Mouse (Mus musculus) CH12.LX (cell line): ENCODE results near the gene Gm32742. TPM values are rescaled to one million over a fixed set of nuclear protein-coding genes. Genes with fewer than 3 reads are reported as not detected.

Source experiments
- DNase-seq: peaks from one replicate; pipeline ENCODE4 v3.0.0-alpha.2; 2013; ENCODE audit errors: extremely low read depth
- H3K27ac ChIP-seq: 2 replicates; pipeline ENCODE4 v1.5.1; 2012; ENCODE audit warnings: low read depth, mild to moderate bottlenecking, control low read depth, moderate library complexity; ENCODE audit not compliant: insufficient read depth
- H3K27me3 ChIP-seq: replicated peaks from 2 replicates; pipeline ENCODE3; 2012; ENCODE audit warnings: inconsistent platforms
- H3K36me3 ChIP-seq, 2 experiments: replicated peaks in 1 of 2; 2 replicates each; pipeline versions ENCODE3 to v1.6.1; 2012; ENCODE audit warnings: inconsistent platforms in 1 of 2, low read length in 1 of 2, mild to moderate bottlenecking in 1 of 2, mixed read lengths in 1 of 2, moderate library complexity in 1 of 2; ENCODE audit not compliant: control insufficient read depth in 1 of 2, insufficient read depth in 1 of 2
- H3K4me1 ChIP-seq, 2 experiments: 2 replicates each; pipeline ENCODE4 v1.6.1; 2012; ENCODE audit warnings: inconsistent platforms in 1 of 2, moderate library complexity in 1 of 2; ENCODE audit not compliant: insufficient read depth in 2 of 2, control insufficient read depth in 1 of 2
- H3K4me2 ChIP-seq: 2 replicates; pipeline ENCODE4 v1.6.1; 2012; ENCODE audit warnings: low read depth, mild to moderate bottlenecking, control low read depth; ENCODE audit not compliant: poor library complexity, insufficient read depth, severe bottlenecking
- H3K4me3 ChIP-seq, 3 experiments: fragments of 150-350 bp in 1 of 3; sonication (generic) in 1 of 3; replicated peaks in 1 of 3; 2 replicates each; pipeline versions ENCODE3 to v1.5.1; 2011 to 2012; ENCODE audit warnings: low read depth in 2 of 3, low read length in 2 of 3, mild to moderate bottlenecking in 2 of 3, moderate library complexity in 2 of 3, control low read depth in 1 of 3, improper control_type of control experiment in 1 of 3, inconsistent platforms in 1 of 3, mixed read lengths in 1 of 3; ENCODE audit not compliant: poor library complexity in 1 of 3
- H3K79me2 ChIP-seq: replicated peaks from 2 replicates; pipeline ENCODE4 v1.6.1; 2012; ENCODE audit warnings: mild to moderate bottlenecking, moderate library complexity; ENCODE audit not compliant: control insufficient read depth, poor library complexity, insufficient read depth, severe bottlenecking; ENCODE audit errors: extremely low read depth
- H3K9ac ChIP-seq: 2 replicates; pipeline ENCODE4 v1.6.1; 2012; ENCODE audit warnings: low read depth, mild to moderate bottlenecking, control low read depth, moderate library complexity; ENCODE audit not compliant: insufficient read depth
- H3K9me3 ChIP-seq: replicated peaks from 2 replicates; pipeline ENCODE3; 2012; ENCODE audit warnings: low read length, inconsistent platforms, mixed read lengths
- CHD1 ChIP-seq: IDR thresholded peaks from 2 replicates; pipeline ENCODE4 v1.6.1; 2012; ENCODE audit warnings: low read depth, low read length, improper control_type of control experiment, inconsistent platforms
- CTCF ChIP-seq, 2 experiments: IDR thresholded peaks in 1 of 2; conservative IDR thresholded peaks in 1 of 2; 2 replicates each; pipeline ENCODE4 v1.5.1; 2011 to 2012; ENCODE audit warnings: low read depth in 2 of 2, low read length in 2 of 2, improper control_type of control experiment in 1 of 2, inconsistent platforms in 1 of 2, mild to moderate bottlenecking in 1 of 2, moderate library complexity in 1 of 2
- E2F4 ChIP-seq: IDR thresholded peaks from 2 replicates; pipeline ENCODE4 v1.6.1; 2011; ENCODE audit warnings: low read depth, low read length, improper control_type of control experiment; ENCODE audit not compliant: insufficient replicate concordance
- ELF1 ChIP-seq: IDR thresholded peaks from 2 replicates; pipeline ENCODE4 v1.6.1; 2014; ENCODE audit warnings: low read depth, mild to moderate bottlenecking, inconsistent platforms, low read length, improper control_type of control experiment
- EP300 ChIP-seq: IDR thresholded peaks from 2 replicates; pipeline ENCODE4 v1.6.1; 2011; ENCODE audit warnings: low read length, improper control_type of control experiment
- IRF4 ChIP-seq: IDR thresholded peaks from 2 replicates; pipeline ENCODE4 v1.6.1; 2014; ENCODE audit warnings: low read depth, mild to moderate bottlenecking, inconsistent platforms, low read length, improper control_type of control experiment
- JUN ChIP-seq: IDR thresholded peaks from 2 replicates; pipeline ENCODE4 v1.6.1; 2011; ENCODE audit warnings: low read depth, mild to moderate bottlenecking, low read length, improper control_type of control experiment, moderate library complexity; ENCODE audit not compliant: insufficient read depth
- JUND ChIP-seq: conservative IDR thresholded peaks from 2 replicates; pipeline ENCODE4 v1.6.1; 2011; ENCODE audit warnings: low read depth, low read length, improper control_type of control experiment
- MAFK ChIP-seq: IDR thresholded peaks from 2 replicates; pipeline ENCODE4 v1.6.1; 2011; ENCODE audit warnings: low read length, improper control_type of control experiment; ENCODE audit not compliant: insufficient replicate concordance
- MAX ChIP-seq: IDR thresholded peaks from 2 replicates; pipeline ENCODE4 v1.6.1; 2011; ENCODE audit warnings: low read length, improper control_type of control experiment
- MXI1 ChIP-seq: IDR thresholded peaks from 2 replicates; pipeline ENCODE4 v1.6.1; 2011; ENCODE audit warnings: mild to moderate bottlenecking, low read depth, low read length, improper control_type of control experiment
- NELFE ChIP-seq: IDR thresholded peaks from 2 replicates; pipeline ENCODE4 v1.6.1; 2011; ENCODE audit warnings: low read depth, low read length, improper control_type of control experiment
- NRF1 ChIP-seq: IDR thresholded peaks from 2 replicates; pipeline ENCODE4 v1.6.1; 2014; ENCODE audit warnings: low read depth, mild to moderate bottlenecking, inconsistent platforms, low read length, improper control_type of control experiment, moderate library complexity
- PAX5 ChIP-seq: IDR thresholded peaks from 2 replicates; pipeline ENCODE4 v1.6.1; 2012; ENCODE audit warnings: low read length, inconsistent platforms, mixed read lengths
- POLR2AphosphoS2 ChIP-seq: IDR thresholded peaks from 2 replicates; pipeline ENCODE4 v1.6.1; 2011; ENCODE audit warnings: low read depth, low read length, improper control_type of control experiment
- TBP ChIP-seq: conservative IDR thresholded peaks from 2 replicates; pipeline ENCODE4 v1.6.1; 2011; ENCODE audit warnings: low read depth, low read length, improper control_type of control experiment
- TCF12 ChIP-seq: IDR thresholded peaks from 2 replicates; pipeline ENCODE4 v1.6.1; 2014; ENCODE audit warnings: low read depth, mild to moderate bottlenecking, inconsistent platforms, low read length, improper control_type of control experiment
- UBTF ChIP-seq: IDR thresholded peaks from 2 replicates; pipeline ENCODE4 v1.6.1; 2012; ENCODE audit warnings: low read depth, mild to moderate bottlenecking, inconsistent platforms, low read length, improper control_type of control experiment, moderate library complexity
- USF1 ChIP-seq: IDR thresholded peaks from 2 replicates; pipeline ENCODE4 v1.6.1; 2014; ENCODE audit warnings: low read depth, mild to moderate bottlenecking, inconsistent platforms, low read length, improper control_type of control experiment
- USF2 ChIP-seq: conservative IDR thresholded peaks from 2 replicates; pipeline ENCODE4 v1.6.1; 2011; ENCODE audit warnings: low read depth, low read length, improper control_type of control experiment
- ZC3H11A ChIP-seq: IDR thresholded peaks from 2 replicates; pipeline ENCODE4 v1.6.1; 2012; ENCODE audit warnings: low read depth, mild to moderate bottlenecking, inconsistent platforms, low read length, improper control_type of control experiment
- ZKSCAN1 ChIP-seq: IDR thresholded peaks from 2 replicates; pipeline ENCODE4 v1.6.1; 2012; ENCODE audit warnings: low read depth, inconsistent platforms, low read length, improper control_type of control experiment, borderline replicate concordance
- ZMIZ1 ChIP-seq: IDR thresholded peaks from 2 replicates; pipeline ENCODE4 v1.6.1; 2012; ENCODE audit warnings: low read depth, mild to moderate bottlenecking, inconsistent platforms, low read length, improper control_type of control experiment
- dilution Hi-C: fragments of 300-500 bp; cut with MboI; formaldehyde crosslinking; loops from 2 replicates; pipeline ENCODE4 v1.14.3; 2020; ENCODE audit warnings: low sequenced_read_pairs; ENCODE audit not compliant: extremely low pct_unique_long_range_greater_than_20kb, extremely low pct_ligation_motif_present
- in situ Hi-C: fragments of 300-500 bp; cut with MboI; formaldehyde crosslinking; loops from 3 replicates; pipeline ENCODE4 v1.14.3; 2019; ENCODE audit warnings: low sequenced_read_pairs, low pct_ligation_motif_present, low pct_unique_long_range_greater_than_20kb, mixed read lengths
- polyA plus RNA-seq: library from polyadenylated mRNA; unstranded; fragments of >175 nt; gene quantifications from 2 replicates; pipeline ENCODE4 v1.2.1, GENCODE M21; 2012; ENCODE audit warnings: low read depth; ENCODE audit not compliant: insufficient read length
- total RNA-seq, 2 experiments: library from RNA; depleted of rRNA; stranded (reverse); fragments of 300-350 nt in 1 of 2; fragments of >200 nt in 1 of 2; gene quantifications; 2 replicates each; pipeline ENCODE4 v1.2.3; 2012 to 2014

Gene Gm32742
- total and polyA plus RNA-seq, 3 experiments, result 0.23 to 0.77 (median 0.42) TPM

DNA sequence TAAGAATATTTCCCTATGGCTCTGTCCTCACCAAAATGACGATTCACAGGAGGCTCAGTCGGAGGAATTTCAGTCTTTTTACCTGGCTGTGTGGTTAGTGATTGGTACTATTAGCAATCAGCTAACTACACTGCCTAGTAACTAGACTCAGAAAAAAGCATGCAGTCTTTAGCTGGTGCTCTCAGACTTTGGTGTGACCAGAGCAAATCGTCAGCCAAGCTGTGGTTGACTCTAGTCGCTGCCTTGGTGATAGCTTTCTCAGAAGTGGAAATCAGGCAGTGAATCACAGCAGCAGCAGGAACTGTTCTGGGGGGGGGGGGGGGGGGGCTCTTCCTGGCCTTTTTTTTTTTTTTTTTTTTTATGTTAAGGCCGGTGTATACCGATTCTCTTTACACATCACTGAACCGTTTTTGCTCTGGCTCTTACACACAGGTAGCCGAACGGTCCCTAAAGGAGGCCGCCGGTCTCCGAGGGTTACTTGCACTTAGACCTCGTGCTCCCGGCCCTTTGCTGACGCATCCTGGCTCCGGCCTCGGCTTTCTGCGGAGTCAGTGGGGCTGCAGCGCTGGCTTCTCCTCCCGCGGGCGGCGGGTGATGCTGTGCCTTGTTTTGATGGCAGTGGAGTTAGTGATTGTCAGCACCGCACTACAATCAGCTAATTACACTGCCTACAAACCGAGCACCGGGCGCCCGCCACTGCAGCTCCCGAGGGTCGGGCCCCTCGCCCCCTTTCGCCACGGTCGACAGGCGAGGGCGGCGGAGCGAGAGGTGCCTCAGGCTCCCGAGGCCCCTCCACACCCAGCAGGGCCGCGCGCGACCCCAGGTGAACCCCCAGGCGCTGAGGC is 62.1 kb downstream of the Gm32742 start:
- peaks cover 7% of the 10 kb centered on the region for H3K9me3 ChIP-seq
- H3K27ac ChIP-seq, result no peak overlapping the region
- no peaks in the 10 kb centered on the region for H3K36me3 ChIP-seq
- TF ChIP-seq MAX (no peak), CHD1 (no peak), IRF4 (no peak)
- no peak overlapping the region for H3K9ac ChIP-seq
- peaks cover 0 to 5% of the 10 kb centered on the region in 2 experiments; a peak in 2 of 4 replicates for H3K4me1 ChIP-seq
- H3K4me3 ChIP-seq, result no peak overlapping the region
- no peak overlapping the region for H3K4me2 ChIP-seq
- in situ Hi-C loops (no loop called here), dilution Hi-C loops (no loop called here)
- no peaks in the 10 kb centered on the region; the same call in 1 of the 2 replicates for H3K79me2 ChIP-seq
- no peaks in the 10 kb centered on the region for H3K27me3 ChIP-seq
- DNase-seq, result no peak

DNA sequence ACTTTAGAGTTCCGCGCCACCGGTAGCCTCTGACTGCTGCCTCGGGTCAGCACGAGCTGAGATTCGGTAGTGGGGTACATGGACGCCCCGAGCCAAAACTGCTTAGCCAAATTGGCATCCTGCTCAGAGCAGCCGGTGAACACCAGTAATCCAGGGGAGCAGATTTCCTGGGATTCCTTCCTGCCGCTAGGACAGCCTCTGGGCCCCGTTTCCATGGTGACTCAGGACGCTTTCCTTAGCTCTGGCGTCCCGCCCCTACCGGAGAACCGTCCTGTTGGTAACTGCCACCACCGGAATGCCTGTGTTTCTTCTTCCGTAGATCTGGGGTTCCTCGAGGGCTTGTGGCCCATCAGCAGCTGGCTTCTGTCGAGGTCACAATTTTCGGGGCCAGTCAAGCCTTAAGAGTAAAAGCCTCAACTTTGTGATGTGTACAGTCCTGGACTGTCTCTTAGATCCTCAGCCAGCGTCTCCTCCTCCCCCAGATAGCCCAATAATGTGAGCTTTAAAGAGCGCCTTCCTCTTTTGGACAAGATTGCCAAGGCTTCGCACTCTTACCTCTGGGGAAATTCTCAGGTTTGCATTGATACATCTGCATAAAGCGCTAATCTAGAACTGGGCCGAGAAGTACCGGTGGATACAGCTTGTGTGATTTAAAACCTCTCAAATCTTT is 63.4 kb downstream of the Gm32742 start, which contains the start of gene 4833427G06Rik:
Gene 4833427G06Rik (minus strand): TSS at position 323 of the 670 bp plus-strand sequence.
- H3K4me3 ChIP-seq, result no peak within 1 kb of the TSS
- in situ Hi-C loops, result no loop called here
- no peak for DNase-seq

DNA sequence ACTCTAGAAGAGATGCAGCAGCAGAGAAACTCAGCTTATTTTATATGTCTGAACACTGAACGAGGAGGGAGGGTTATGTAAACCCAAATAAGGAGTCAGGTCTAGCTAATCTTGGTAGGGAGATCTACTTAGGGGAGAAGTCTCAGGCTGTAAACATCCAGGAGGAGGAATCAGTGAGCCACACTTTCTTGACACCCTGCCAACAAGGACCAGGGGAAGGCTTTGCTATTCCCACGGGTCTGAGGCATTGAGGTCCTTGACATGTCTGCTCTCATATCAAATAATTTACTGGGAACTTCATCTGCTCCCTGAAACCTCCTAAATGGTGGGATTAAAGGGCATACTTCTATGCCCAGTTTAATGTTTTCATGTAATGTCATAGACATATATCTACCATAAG is 69.0 kb downstream of the Gm32742 start:
- Histone ChIP-seq H3K4me3 (no peak overlapping the region), H3K79me2 (no peaks in the 10 kb centered on the region), H3K4me1 (no peaks in the 10 kb centered on the region), H3K9me3 (no peaks in the 10 kb centered on the region), H3K27me3 (no peaks in the 10 kb centered on the region), H3K4me2 (no peak overlapping the region), H3K36me3 (no peaks in the 10 kb centered on the region), H3K27ac (no peak overlapping the region), H3K9ac (no peak overlapping the region)
- dilution Hi-C loops, result no loop called here
- in situ Hi-C loops, result no loop called here
- no peak for DNase-seq
- TF ChIP-seq IRF4 (no peak), NRF1 (no peak), EP300 (no peak), ELF1 (no peak), JUN (no peak), USF2 (no peak), ZMIZ1 (no peak), NELFE (no peak), UBTF (no peak), ZC3H11A (no peak), TBP (no peak), TCF12 (no peak), POLR2AphosphoS2 (no peak), USF1 (no peak), ZKSCAN1 (no peak), MXI1 (no peak), MAX (no peak)

More for the DNA sequence above, 63.4 kb downstream of the Gm32742 start, which contains the start of gene 4833427G06Rik:
- no peaks in the 10 kb centered on the region for H3K36me3 ChIP-seq
- no peaks in the 10 kb centered on the region for H3K27me3 ChIP-seq
- dilution Hi-C loops, result no loop called here
- no peak within 1 kb of the TSS for H3K27ac ChIP-seq
- no peaks in the 10 kb centered on the region; the same call in 1 of the 2 replicates for H3K79me2 ChIP-seq
- TF ChIP-seq E2F4 (no peak), MAFK (no peak), USF1 (no peak), IRF4 (no peak), ZKSCAN1 (no peak), POLR2AphosphoS2 (no peak), CTCF (conservative IDR thresholded peaks at IDR 0.05 in 1 of 2, IDR thresholded peaks at IDR 0.05 in 1 of 2; ENCODE audit: low read depth in 2 of 2, low read length in 2 of 2) (no peak), JUND (no peak), PAX5 (no peak), CHD1 (no peak), TCF12 (no peak)
- no peak within 1 kb of the TSS for H3K4me2 ChIP-seq
- H3K4me1 ChIP-seq, result peaks cover 0 to 5% of the 10 kb centered on the region in 2 experiments; a peak in 2 of 4 replicates
- H3K9me3 ChIP-seq, result peaks cover 7% of the 10 kb centered on the region
- no peak within 1 kb of the TSS for H3K9ac ChIP-seq
